Mouse (Mus musculus) heart, adult 2 months (tissue): ENCODE measurements around the gene Cenpa. TPM values are rescaled to one million over a fixed set of nuclear protein-coding genes. Genes with fewer than 3 reads are reported as not detected.
A peak's percentile ranks its signal among the peaks of the same experiment; 100 is the strongest.

Experiments used
- DNase-seq, 2 experiments: peaks; one replicate each; pipeline ENCODE4 v3.0.0; 2021
- H3K27ac ChIP-seq: fragments of 200-600 bp; 2 replicates; pipeline ENCODE4 v1.8.1; 2022
- H3K27me3 ChIP-seq: fragments of 200-500 bp; 2 replicates; pipeline ENCODE4 v1.6.1; 2012; ENCODE audit warnings: mild to moderate bottlenecking, low read length, inconsistent platforms, mixed read lengths; ENCODE audit not compliant: control insufficient read depth, insufficient read depth
- H3K36me3 ChIP-seq: fragments of 200-500 bp; 2 replicates; pipeline ENCODE4 v1.6.1; 2012; ENCODE audit warnings: low read length, inconsistent platforms; ENCODE audit not compliant: control insufficient read depth, insufficient read depth
- H3K4me1 ChIP-seq: fragments of 200-500 bp; 2 replicates; pipeline ENCODE4 v1.6.1; 2011; ENCODE audit warnings: low read length; ENCODE audit not compliant: control insufficient read depth, insufficient read depth
- H3K4me3 ChIP-seq: fragments of 200-600 bp; 2 replicates; pipeline ENCODE4 v1.8.1; 2022
- H3K79me2 ChIP-seq: fragments of 200-500 bp; replicated peaks from 2 replicates; pipeline ENCODE4 v1.6.1; 2012; ENCODE audit warnings: mild to moderate bottlenecking, inconsistent platforms, low read length, moderate library complexity, mixed read lengths; ENCODE audit not compliant: control insufficient read depth, insufficient read depth
- H3K9ac ChIP-seq: fragments of 200-500 bp; 2 replicates; pipeline ENCODE4 v1.6.1; 2012; ENCODE audit warnings: low read depth, mild to moderate bottlenecking, control low read depth, inconsistent platforms, low read length, mixed read lengths
- CTCF ChIP-seq: fragments of 200-600 bp; IDR thresholded peaks from 2 replicates; pipeline ENCODE4 v1.8.1; 2022; ENCODE audit warnings: antibody characterized with exemption, mild to moderate bottlenecking, moderate library complexity
- EP300 ChIP-seq: fragments of 200-500 bp; IDR thresholded peaks from 2 replicates; pipeline ENCODE4 v1.6.1; 2011; ENCODE audit warnings: low read depth, low read length, control low read depth; ENCODE audit not compliant: insufficient read depth
- POLR2A ChIP-seq: fragments of 200-500 bp; IDR thresholded peaks from 2 replicates; pipeline ENCODE4 v1.6.1; 2011; ENCODE audit warnings: mild to moderate bottlenecking, low read depth, low read length, control low read depth; ENCODE audit not compliant: insufficient read depth
- WGBS: fragments of 180-500 bp; shearing (Covaris S2); methylation state at CpG from one replicate; pipeline ENCODE4 v1.1.7; 2018; 5-methylcytosine and 5-hydroxymethylcytosine counted together
- intact Hi-C: fragments of 180-260 bp; cut with DNase I; formaldehyde crosslinking; loops from one replicate; pipeline ENCODE4 v1.15.1; 2025
- polyA plus RNA-seq: library from polyadenylated mRNA; depleted of rRNA; stranded (reverse); fragments of >200 nt; gene quantifications from 2 replicates; pipeline ENCODE4 v1.2.3, GENCODE M21; 2012
- total RNA-seq, 2 experiments: library from RNA; stranded (reverse); gene quantifications; 2 replicates each; pipeline ENCODE4 v1.2.3; 2021

Cenpa gene
- total and polyA plus RNA-seq, 3 experiments: 43.9 to 51.3 (median 51.0) TPM

DNA sequence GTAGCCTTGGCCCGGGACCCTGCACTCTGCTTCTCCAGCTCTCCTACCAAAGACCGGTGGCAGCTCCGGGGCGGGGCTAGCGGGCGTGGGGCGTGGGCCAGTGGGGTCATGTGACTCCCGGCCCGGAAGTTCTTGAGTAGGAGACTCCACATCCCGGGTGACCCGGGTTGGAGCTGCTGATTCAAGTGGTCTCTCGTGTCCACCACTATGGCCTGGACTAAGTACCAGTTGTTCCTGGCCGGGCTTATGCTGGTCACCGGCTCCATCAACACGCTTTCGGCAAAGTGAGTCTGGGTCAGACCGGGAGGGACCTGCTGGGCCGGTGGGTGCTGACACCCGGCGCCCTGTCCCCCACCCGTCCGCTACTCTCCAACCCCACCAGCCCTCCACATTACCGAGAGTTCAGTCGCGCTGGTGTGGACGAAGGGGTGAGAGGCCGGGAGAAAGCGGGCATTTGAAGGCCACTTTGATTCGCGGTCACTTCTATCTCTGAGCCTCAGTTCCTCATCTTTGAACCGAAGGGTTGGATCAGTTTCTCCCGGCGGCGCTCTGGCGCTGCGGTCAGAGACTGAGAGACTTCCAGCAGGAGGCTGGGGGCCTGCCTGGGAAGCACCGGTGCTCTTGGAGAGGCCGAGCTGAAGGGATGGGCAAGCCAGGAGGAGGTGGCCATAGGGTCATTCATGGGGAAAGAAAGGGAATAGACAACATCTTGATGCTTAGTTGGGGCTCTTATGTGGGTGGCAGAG is 18.6 kb upstream of the Cenpa start, which contains the start of gene Slc35f6:
TSS of gene Slc35f6 (plus strand) at position 119 of the 746 bp plus-strand sequence.
- peak; percentile 95 to 96 for DNase-seq
- H3K9ac ChIP-seq: peak within 1 kb of the TSS; percentile 82
- H3K27ac ChIP-seq: peak within 1 kb of the TSS; percentile 94
- peaks cover 10% of the 10 kb centered on the region for H3K36me3 ChIP-seq
- WGBS: under 1% methylated on average over 38 of the region's 38 CpGs
- H3K79me2 ChIP-seq: peaks cover 3% of the 10 kb centered on the region; the same call in 1 of the 2 replicates
- no peaks in the 10 kb centered on the region for H3K27me3 ChIP-seq
- H3K4me1 ChIP-seq: peaks cover 24% of the 10 kb centered on the region
- intact Hi-C loops: loop anchor here (1.0 kb wide), 1 partner anchor 18 kb away; the partner anchor contains the start of gene Cenpa
- TF ChIP-seq CTCF (no peak), EP300 (no peak), POLR2A (peak; percentile 87)
- H3K4me3 ChIP-seq: peak within 1 kb of the TSS; percentile 89

DNA sequence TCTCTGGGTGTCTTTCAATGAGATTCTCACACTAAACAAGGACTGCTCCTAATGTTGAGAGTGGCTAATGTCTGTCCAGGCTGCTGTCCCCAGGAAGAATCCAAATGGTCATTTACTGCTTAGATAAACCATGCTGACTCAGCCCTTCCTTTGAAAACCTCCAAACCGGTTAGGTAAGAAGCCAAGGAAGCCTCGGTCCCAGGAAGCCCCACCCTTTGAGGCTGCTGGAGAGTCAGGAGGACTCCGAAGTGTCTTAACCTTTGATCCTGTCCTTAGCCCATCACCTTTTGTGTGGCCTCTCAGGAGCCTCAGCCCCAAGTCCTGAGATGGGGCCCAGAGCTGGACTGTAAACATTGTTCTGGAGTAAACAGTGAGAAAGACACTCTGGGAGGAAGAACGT is 17.0 kb upstream of the Cenpa start:
- DNase-seq: no peak
- Histone ChIP-seq H3K27ac (peak overlapping the region; percentile 94; the same call in 1 of the 2 replicates), H3K36me3 (peaks cover 8% of the 10 kb centered on the region), H3K9ac (no peak overlapping the region), H3K4me3 (no peak overlapping the region), H3K79me2 (peaks cover 3% of the 10 kb centered on the region; the same call in 1 of the 2 replicates), H3K4me1 (peaks cover 20% of the 10 kb centered on the region), H3K27me3 (no peaks in the 10 kb centered on the region)
- no peak for TF ChIP-seq EP300
- 61% methylated on average over 4 of the region's 4 CpGs for WGBS
- intact Hi-C loops: no loop called here

DNA sequence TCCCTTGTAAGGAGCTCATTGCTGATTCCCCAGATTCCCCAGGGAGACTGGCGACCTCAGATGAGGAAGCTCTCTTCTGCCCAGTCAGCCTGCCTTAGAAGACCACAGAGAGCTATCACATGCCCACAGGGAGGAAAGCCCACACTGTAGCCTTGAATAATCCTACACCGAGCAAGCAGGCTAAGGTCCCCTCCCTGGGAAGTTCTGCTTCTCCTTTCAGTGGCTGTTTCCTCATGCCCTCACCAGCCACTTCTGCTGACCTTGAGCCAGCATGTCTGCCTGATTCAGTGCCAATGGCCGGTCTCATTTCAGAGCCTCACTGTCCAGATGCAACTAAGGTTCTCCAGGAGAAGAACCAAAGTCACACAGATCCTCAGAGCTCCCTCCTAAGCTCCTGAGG is 15.8 kb upstream of the Cenpa start:
- peak; percentile 53 to 62 for DNase-seq
- peak overlapping the region; percentile 19; the same call in 1 of the 2 replicates for H3K9ac ChIP-seq
- WGBS: 54% methylated on average over 3 of the region's 3 CpGs
- no peaks in the 10 kb centered on the region for H3K27me3 ChIP-seq
- H3K4me3 ChIP-seq: no peak overlapping the region
- H3K79me2 ChIP-seq: peaks cover 3% of the 10 kb centered on the region; the same call in 1 of the 2 replicates
- intact Hi-C loops: no loop called here
- peaks cover 8% of the 10 kb centered on the region for H3K36me3 ChIP-seq
- peaks cover 20% of the 10 kb centered on the region for H3K4me1 ChIP-seq
- H3K27ac ChIP-seq: peak overlapping the region; percentile 59
- TF ChIP-seq POLR2A (no peak), EP300 (no peak), CTCF (no peak)

DNA sequence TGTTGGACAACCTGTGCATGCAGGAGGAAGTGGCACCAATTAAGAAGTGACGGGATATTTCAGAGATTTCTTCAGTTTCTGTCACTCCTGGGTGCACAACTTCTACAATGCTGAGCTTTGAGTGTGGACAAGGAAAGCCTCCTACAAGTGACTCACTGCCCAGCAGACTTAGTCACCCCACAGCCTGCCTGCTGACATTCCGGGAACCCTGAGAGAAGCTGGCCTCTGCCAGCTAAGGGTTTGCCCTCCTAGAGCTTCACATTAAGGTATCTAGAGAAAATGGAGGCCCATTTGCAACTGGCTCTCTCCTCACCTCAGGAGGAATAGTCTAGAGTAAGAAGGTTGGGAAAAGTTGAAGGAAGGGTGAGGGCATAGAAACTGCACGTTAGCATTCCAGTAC is 15.0 kb upstream of the Cenpa start:
- peak overlapping the region; percentile 59 for H3K27ac ChIP-seq
- TF ChIP-seq CTCF (no peak), EP300 (no peak), POLR2A (no peak)
- no peak overlapping the region for H3K9ac ChIP-seq
- no peaks in the 10 kb centered on the region for H3K27me3 ChIP-seq
- 73% methylated on average over 3 of the region's 3 CpGs for WGBS
- H3K36me3 ChIP-seq: peaks cover 8% of the 10 kb centered on the region
- H3K4me3 ChIP-seq: no peak overlapping the region
- no peak for DNase-seq
- peaks cover 3% of the 10 kb centered on the region; the same call in 1 of the 2 replicates for H3K79me2 ChIP-seq
- intact Hi-C loops: no loop called here
- peaks cover 20% of the 10 kb centered on the region for H3K4me1 ChIP-seq

DNA sequence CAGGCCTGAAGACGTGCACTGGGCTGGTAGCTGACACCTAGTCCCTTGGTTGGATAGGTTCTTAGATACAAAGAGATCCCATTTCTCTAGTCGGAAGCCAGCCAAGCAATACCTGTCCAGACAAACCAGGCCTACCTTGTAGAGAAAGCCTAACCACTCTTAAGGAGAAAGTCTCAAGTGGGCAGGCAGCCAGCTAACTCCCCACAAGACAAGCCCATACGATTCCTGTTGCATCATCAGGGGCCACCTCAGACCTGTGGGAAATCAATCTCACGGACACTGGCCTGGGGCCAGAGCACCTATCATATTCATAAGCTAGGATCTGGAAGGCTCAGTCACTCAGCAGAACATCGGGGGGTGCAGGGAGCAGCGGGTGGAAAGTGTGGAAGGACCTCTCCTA is 13.3 kb upstream of the Cenpa start:
- no peak for TF ChIP-seq CTCF
- TF ChIP-seq POLR2A: no peak
- no peak for TF ChIP-seq EP300
- peaks cover 8% of the 10 kb centered on the region for H3K36me3 ChIP-seq
- WGBS: 84% methylated on average over 6 of the region's 6 CpGs
- intact Hi-C loops: no loop called here
- H3K4me1 ChIP-seq: peaks cover 20% of the 10 kb centered on the region
- peaks cover 3% of the 10 kb centered on the region; the same call in 1 of the 2 replicates for H3K79me2 ChIP-seq
- no peak overlapping the region for H3K4me3 ChIP-seq
- H3K27ac ChIP-seq: no peak overlapping the region
- H3K27me3 ChIP-seq: no peaks in the 10 kb centered on the region
- H3K9ac ChIP-seq: no peak overlapping the region
- DNase-seq: no peak

DNA sequence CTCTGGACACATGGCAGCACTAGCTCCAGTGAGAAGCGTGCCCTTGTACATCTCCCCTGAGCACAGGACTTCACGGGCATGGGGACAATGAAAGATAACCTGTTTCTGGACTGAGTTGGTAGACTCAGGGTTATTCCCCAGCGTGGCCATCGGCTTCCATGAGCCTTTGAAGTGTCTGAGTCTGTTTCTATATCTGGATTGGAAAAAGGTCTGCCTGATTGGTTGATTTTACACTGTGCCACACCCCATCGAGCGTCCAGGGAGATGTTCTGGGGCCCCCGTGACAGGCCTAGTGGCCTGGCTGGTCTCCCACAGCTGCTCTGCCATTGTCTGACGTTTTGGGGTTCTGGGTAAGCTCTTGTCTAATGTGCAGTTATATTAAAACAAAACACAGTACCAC is 11.5 kb upstream of the Cenpa start:
- H3K27me3 ChIP-seq: no peaks in the 10 kb centered on the region
- H3K27ac ChIP-seq: no peak overlapping the region; the same call in 1 of the 2 replicates
- H3K4me3 ChIP-seq: no peak overlapping the region
- 55% methylated on average over 8 of the region's 8 CpGs for WGBS
- H3K4me1 ChIP-seq: peaks cover 9% of the 10 kb centered on the region
- no peaks in the 10 kb centered on the region; the same call in 1 of the 2 replicates for H3K79me2 ChIP-seq
- intact Hi-C loops: no loop called here
- H3K9ac ChIP-seq: no peak overlapping the region
- TF ChIP-seq CTCF (no peak), EP300 (no peak), POLR2A (no peak)
- DNase-seq: no peak
- H3K36me3 ChIP-seq: peaks cover 8% of the 10 kb centered on the region
